In genomic region chr1:153275466-153275865, GRCm38 (mm10) we compare ENCODE assay signal across 25 mouse cellular contexts. TPM values are rescaled to one million over a fixed set of nuclear protein-coding genes. Genes with fewer than 3 reads are reported as not detected.
DNase-seq lines count a peak whose midpoint lies in the region; ATAC-seq and TF ChIP-seq lines count a peak whose summit lies in the region.
"Had no signal": no experiment of that assay in that cellular context is flagged by ENCODE, and none has a peak within 500 bp of the region (broad histone marks: within the 10 kb centered on the region; RNA-seq: fewer than 3 reads in every experiment).

No protein-coding gene starts in this region.

- no peak for DNase-seq in heart, embryonic 10.5 days (ENCODE audit: low spot score)
- DNase-seq in liver, adult 2 months (ENCODE audit: extremely low read depth, low read depth, low spot score), result peak; percentile 94
- no peak for DNase-seq in liver
- no peak for DNase-seq in stomach, postnatal 0 days (ENCODE audit: low spot score)
- DNase-seq in left cerebral cortex, postnatal 14 days (ENCODE audit: low spot score in 2 of 2), result no peak
- DNase-seq: cerebellum, adult 8-10 months; embryo, embryonic 11 days; kidney, adult 11 months; kidney, postnatal 36 days; layer of hippocampus, postnatal 36 days; retina, postnatal 1 day; right cerebral cortex, postnatal 25 days; spleen, adult 18-20 months; thymus, postnatal 25 days had no signal

- no peaks in the 10 kb centered on the region for H3K79me2 ChIP-seq in liver, adult 2 months (ENCODE audit: control insufficient read depth, insufficient read depth, low read length)

- H3K9me3 ChIP-seq in heart, embryonic 10.5 days, result no peaks in the 10 kb centered on the region
- no peaks in the 10 kb centered on the region for H3K9me3 ChIP-seq in heart, embryonic 12.5 days (replicated peaks)
- H3K9me3 ChIP-seq in stomach, embryonic 14.5 days (ENCODE audit: control insufficient read depth, low read depth, low read length), result no peaks in the 10 kb centered on the region
- no peaks in the 10 kb centered on the region for H3K9me3 ChIP-seq in stomach, postnatal 0 days (ENCODE audit: control insufficient read depth, low read length)
- H3K9me3 ChIP-seq: embryonic facial prominence, embryonic 13.5 days; forebrain, embryonic 12.5 days; kidney, embryonic 15.5 days; limb, embryonic 12.5 days; midbrain, embryonic 15.5 days; neural tube, embryonic 12.5 days had no signal

- H3K4me1 ChIP-seq in heart, embryonic 10.5 days, result peaks cover 84% of the 10 kb centered on the region
- peaks cover 81% of the 10 kb centered on the region for H3K4me1 ChIP-seq in heart, embryonic 12.5 days (replicated peaks)
- H3K4me1 ChIP-seq in liver, adult 2 months (ENCODE audit: control insufficient read depth, insufficient read depth, low read length), result peaks cover 5% of the 10 kb centered on the region
- H3K4me1 ChIP-seq in stomach, embryonic 14.5 days (ENCODE audit: control insufficient read depth, insufficient read depth, low read length), result peaks cover 36% of the 10 kb centered on the region
- peaks cover 3% of the 10 kb centered on the region; the same call in 1 of the 2 replicates for H3K4me1 ChIP-seq in stomach, postnatal 0 days (replicated peaks; ENCODE audit: control insufficient read depth, insufficient read depth)

- TF ChIP-seq CTCF in liver, adult 2 months (IDR thresholded peaks at IDR 0.05; ENCODE audit: low read depth, low read length), result no peak
- no peak for TF ChIP-seq CTCF in stomach, postnatal 0 days (IDR thresholded peaks at IDR 0.05; ENCODE audit: low read depth)

- intact Hi-C loops in left cerebral cortex, postnatal 14 days (cut with DNase I), result no loop called here

- ATAC-seq in heart, embryonic 12.5 days (ENCODE audit: insufficient number of reproducible peaks, low FRiP score), result no peak
- ATAC-seq in stomach, embryonic 14.5 days (ENCODE audit: insufficient number of reproducible peaks, insufficient read depth, low FRiP score, low read depth), result no peak
- ATAC-seq in stomach, postnatal 0 days (ENCODE audit: low FRiP score, low TSS enrichment), result no peak
- ATAC-seq: midbrain, embryonic 15.5 days had no signal

- no peaks in the 10 kb centered on the region for H3K27me3 ChIP-seq in heart, embryonic 10.5 days (ENCODE audit: insufficient read depth, poor library complexity, severe bottlenecking)
- H3K27me3 ChIP-seq in heart, embryonic 12.5 days (replicated peaks), result no peaks in the 10 kb centered on the region
- no peaks in the 10 kb centered on the region for H3K27me3 ChIP-seq in liver, adult 2 months (ENCODE audit: control insufficient read depth, insufficient read depth, low read length)
- H3K27me3 ChIP-seq in stomach, embryonic 14.5 days (ENCODE audit: control insufficient read depth, insufficient read depth, low read length), result no peaks in the 10 kb centered on the region
- no peaks in the 10 kb centered on the region for H3K27me3 ChIP-seq in stomach, postnatal 0 days (ENCODE audit: control insufficient read depth, insufficient read depth, low read length)
- H3K27me3 ChIP-seq: embryonic facial prominence, embryonic 13.5 days; forebrain, embryonic 12.5 days; kidney, embryonic 15.5 days; limb, embryonic 12.5 days; midbrain, embryonic 15.5 days; neural tube, embryonic 12.5 days had no signal

- H3K27ac ChIP-seq in heart, embryonic 10.5 days, result peak overlapping the region; percentile 3; the same call in 1 of the 2 replicates
- H3K27ac ChIP-seq in heart, embryonic 12.5 days (ENCODE audit: poor library complexity, severe bottlenecking), result no peak overlapping the region; the same call in 1 of the 2 replicates
- no peak overlapping the region for H3K27ac ChIP-seq in liver, adult 2 months (replicated peaks; ENCODE audit: insufficient read depth, low read depth, low read length)
- H3K27ac ChIP-seq in stomach, embryonic 14.5 days (ENCODE audit: low read length), result peak overlapping the region; percentile 74; the same call in 1 of the 2 replicates
- H3K27ac ChIP-seq in stomach, postnatal 0 days (replicated peaks), result no peak overlapping the region
- H3K27ac ChIP-seq: embryonic facial prominence, embryonic 13.5 days; forebrain, embryonic 12.5 days; kidney, embryonic 15.5 days; limb, embryonic 12.5 days; liver, embryonic 14.5 days; macrophage; midbrain, embryonic 15.5 days; neural tube, embryonic 12.5 days had no signal

- H3K4me3 ChIP-seq in heart, embryonic 10.5 days, result no peak overlapping the region
- no peak overlapping the region for H3K4me3 ChIP-seq in heart, embryonic 12.5 days
- no peak overlapping the region for H3K4me3 ChIP-seq in liver, adult 2 months (ENCODE audit: insufficient read depth, low read depth, low read length)
- no peak overlapping the region for H3K4me3 ChIP-seq in stomach, embryonic 14.5 days (ENCODE audit: low read depth, low read length)
- H3K4me3 ChIP-seq in stomach, postnatal 0 days (ENCODE audit: low read depth, low read length), result no peak overlapping the region
- H3K4me3 ChIP-seq: embryonic facial prominence, embryonic 13.5 days; erythroblast, embryonic 14.5 days; forebrain, embryonic 12.5 days; kidney, embryonic 15.5 days; limb, embryonic 12.5 days; midbrain, embryonic 15.5 days; neural tube, embryonic 12.5 days had no signal

- TF ChIP-seq EP300 in stomach, postnatal 0 days (optimal IDR thresholded peaks at IDR 0.05), result no peak

- no peak overlapping the region for H3K4me2 ChIP-seq in heart, embryonic 12.5 days
- no peak overlapping the region for H3K4me2 ChIP-seq in stomach, embryonic 14.5 days (replicated peaks; ENCODE audit: low read depth, low read length)
- no peak overlapping the region for H3K4me2 ChIP-seq in stomach, postnatal 0 days (replicated peaks; ENCODE audit: low read depth)
- H3K4me2 ChIP-seq: embryonic facial prominence, embryonic 13.5 days; forebrain, embryonic 12.5 days; kidney, embryonic 15.5 days; limb, embryonic 12.5 days; midbrain, embryonic 15.5 days; neural tube, embryonic 12.5 days had no signal

- 80% methylated on average over 5 of the region's 5 CpGs for WGBS in heart, embryonic 10.5 days
- 83% methylated on average over 5 of the region's 5 CpGs for WGBS in heart, embryonic 12.5 days
- 29% methylated on average over 5 of the region's 5 CpGs for WGBS in liver, adult 2 months
- WGBS in stomach, embryonic 14.5 days, result 53% methylated on average over 5 of the region's 5 CpGs
- 57% methylated on average over 5 of the region's 5 CpGs for whole genome bisulfite sequencing in stomach, postnatal 0 days

- H3K36me3 ChIP-seq in heart, embryonic 10.5 days, result peaks cover 5% of the 10 kb centered on the region; the same call in 1 of the 2 replicates
- no peaks in the 10 kb centered on the region; the same call in 1 of the 2 replicates for H3K36me3 ChIP-seq in heart, embryonic 12.5 days
- H3K36me3 ChIP-seq in liver, adult 2 months (ENCODE audit: control insufficient read depth, insufficient read depth, low read length), result no peaks in the 10 kb centered on the region
- no peaks in the 10 kb centered on the region for H3K36me3 ChIP-seq in stomach, embryonic 14.5 days (ENCODE audit: control insufficient read depth, insufficient read depth, low read length)
- no peaks in the 10 kb centered on the region for H3K36me3 ChIP-seq in stomach, postnatal 0 days (ENCODE audit: control insufficient read depth, insufficient read depth, low read length)
- H3K36me3 ChIP-seq: embryonic facial prominence, embryonic 13.5 days; forebrain, embryonic 12.5 days; limb, embryonic 12.5 days; midbrain, embryonic 15.5 days; neural tube, embryonic 12.5 days had no signal

- no peak overlapping the region for H3K9ac ChIP-seq in heart, embryonic 12.5 days
- H3K9ac ChIP-seq in liver, adult 2 months (ENCODE audit: low read depth, low read length), result no peak overlapping the region
- no peak overlapping the region for H3K9ac ChIP-seq in stomach, embryonic 14.5 days (replicated peaks; ENCODE audit: low read depth, low read length)
- H3K9ac ChIP-seq in stomach, postnatal 0 days (ENCODE audit: low read length), result no peak overlapping the region
- H3K9ac ChIP-seq: embryonic facial prominence, embryonic 13.5 days; forebrain, embryonic 12.5 days; kidney, embryonic 15.5 days; limb, embryonic 12.5 days; liver, embryonic 14.5 days; midbrain, embryonic 15.5 days; neural tube, embryonic 12.5 days had no signal

- TF ChIP-seq POLR2A in liver, adult 2 months (IDR thresholded peaks at IDR 0.05; ENCODE audit: extremely low read depth, insufficient read depth, low read length), result no peak

RNA-seq across cellular contexts. Expression of gene Lamc1, which starts 57.1 kb away (rescaled TPM):
- polyA plus RNA-seq in heart, embryonic 10.5 days (2016; fragmentation: Nextera tagmentation; extraction: Ambion mirVana), result 62.6 and 85.3 TPM in 2 replicates
- 134 and 146 TPM in 2 replicates for polyA plus RNA-seq in heart, embryonic 12.5 days (2016; fragmentation: Nextera tagmentation; extraction: Ambion mirVana)
- 8.1 and 9.1 TPM in 2 replicates for total RNA-seq in liver, adult 2 months (2014; rRNA removed)
- polyA plus RNA-seq in liver, adult 2 months (2012; rRNA removed), result 9.8 and 11.5 TPM in 2 replicates
- 104 and 111 TPM in 2 replicates for polyA plus RNA-seq in stomach, embryonic 14.5 days (2014; fragmentation: Nextera tagmentation; extraction: Ambion mirVana)
- polyA plus RNA-seq in stomach, postnatal 0 days (2015; fragmentation: Nextera tagmentation; extraction: Ambion mirVana), result 41.6 and 41.8 TPM in 2 replicates
- 10 to 100 TPM; 40.8 to 46.8 TPM for total RNA-seq in left cerebral cortex, postnatal 14 days (2021)

Comparison
In these comparisons a context has a peak if more than half of its experiments do, and no peak if none do; other contexts are left out.
1. H3K27ac ChIP-seq: peak in heart, embryonic 10.5 days (single experiment) and stomach, embryonic 14.5 days (single experiment); none in heart, embryonic 12.5 days (single experiment), liver, adult 2 months (single experiment) and stomach, postnatal 0 days (single experiment).